Comparison of ENCODE assay signal across 9 mouse cellular contexts in genomic region chrX:134296301-134296700, GRCm38 (mm10). TPM values are rescaled to one million over a fixed set of nuclear protein-coding genes. Genes with fewer than 3 reads are reported as not detected.
DNase-seq lines count a peak whose midpoint lies in the region; ATAC-seq lines count a peak whose summit lies in the region.
"Had no signal": no experiment of that assay in that cellular context is flagged by ENCODE, and none has a peak within 500 bp of the region (broad histone marks: within the 10 kb centered on the region; RNA-seq: fewer than 3 reads in every experiment).

No protein-coding gene starts in this region.

- peak overlapping the region; percentile 53 for H3K4me2 ChIP-seq in forebrain, embryonic 11.5 days (ENCODE audit: low read depth, low read length, severe bottlenecking)
- peak overlapping the region; percentile 57 for H3K4me2 ChIP-seq in intestine, embryonic 14.5 days (ENCODE audit: low read length)
- peak overlapping the region; percentile 61 for H3K4me2 ChIP-seq in limb, embryonic 15.5 days

- peak overlapping the region; percentile 55 for H3K4me3 ChIP-seq in heart, embryonic 10.5 days
- H3K4me3 ChIP-seq in forebrain, embryonic 11.5 days (ENCODE audit: low read depth, low read length): peak overlapping the region; percentile 39
- peak overlapping the region; percentile 44 for H3K4me3 ChIP-seq in intestine, embryonic 14.5 days (ENCODE audit: low read depth, low read length)
- H3K4me3 ChIP-seq in limb, embryonic 15.5 days: peak overlapping the region; percentile 44

- no peak for DNase-seq in heart, embryonic 10.5 days (ENCODE audit: low spot score)
- no peak for DNase-seq in heart, adult 9 months (ENCODE audit: low spot score in 2 of 2)
- peak; percentile 64 for DNase-seq in brain, adult 2 months (ENCODE audit: low read depth, low spot score)
- peak; percentile 50 for DNase-seq in forebrain, embryonic 11.5 days (ENCODE audit: low spot score)
- no peak for DNase-seq in intestine, embryonic 14.5 days (ENCODE audit: low spot score)
- peak; percentile 9 for DNase-seq in ovary, postnatal 14 days (ENCODE audit: low spot score)
- DNase-seq in gastrocnemius, postnatal 36 days: no peak

- 35% methylated on average over 9 of the region's 9 CpGs for WGBS in heart, embryonic 10.5 days
- 25% methylated on average over 9 of the region's 9 CpGs for WGBS in forebrain, embryonic 11.5 days
- WGBS in intestine, embryonic 14.5 days: 28% methylated on average over 9 of the region's 9 CpGs
- WGBS in limb, embryonic 15.5 days: 41% methylated on average over 9 of the region's 9 CpGs

- no peaks in the 10 kb centered on the region for H3K36me3 ChIP-seq in heart, embryonic 10.5 days
- no peaks in the 10 kb centered on the region for H3K36me3 ChIP-seq in forebrain, embryonic 11.5 days (ENCODE audit: control insufficient read depth, insufficient read depth, low read length)
- no peaks in the 10 kb centered on the region for H3K36me3 ChIP-seq in intestine, embryonic 14.5 days (ENCODE audit: control insufficient read depth, insufficient read depth, low read length)
- H3K36me3 ChIP-seq in limb, embryonic 15.5 days: no peaks in the 10 kb centered on the region

- no peak; the same call in 1 of the 2 replicates for ATAC-seq in forebrain, embryonic 11.5 days (replicated peaks; ENCODE audit: low FRiP score)
- 0 out of 2 replicates have a peak, but pooled peaks have one; percentile 23 for ATAC-seq in intestine, embryonic 14.5 days (replicated peaks; ENCODE audit: low FRiP score, low TSS enrichment, low read depth)
- no peak for ATAC-seq in limb, embryonic 15.5 days (ENCODE audit: insufficient number of reproducible peaks, low FRiP score, low TSS enrichment, low read depth)

- peak overlapping the region; percentile 57 for H3K9ac ChIP-seq in forebrain, embryonic 11.5 days (ENCODE audit: low read length)
- peak overlapping the region; percentile 37; the same call in 1 of the 2 replicates for H3K9ac ChIP-seq in intestine, embryonic 14.5 days (ENCODE audit: low read length)
- no peak overlapping the region for H3K9ac ChIP-seq in limb, embryonic 15.5 days

- no peak overlapping the region for H3K27ac ChIP-seq in heart, embryonic 10.5 days
- no peak overlapping the region for H3K27ac ChIP-seq in forebrain, embryonic 11.5 days (ENCODE audit: low read depth, low read length)
- H3K27ac ChIP-seq in intestine, embryonic 14.5 days (ENCODE audit: low read depth): no peak overlapping the region
- H3K27ac ChIP-seq in limb, embryonic 15.5 days: no peak overlapping the region

- H3K4me1 ChIP-seq in heart, embryonic 10.5 days: 0 out of 2 replicates have a peak, but pooled peaks cover 5% of the 10 kb centered on the region
- no peaks in the 10 kb centered on the region for H3K4me1 ChIP-seq in forebrain, embryonic 11.5 days (replicated peaks; ENCODE audit: control insufficient read depth, insufficient read depth, low read length)
- H3K4me1 ChIP-seq in intestine, embryonic 14.5 days (replicated peaks; ENCODE audit: control insufficient read depth, insufficient read depth, low read length): no peaks in the 10 kb centered on the region
- H3K4me1 ChIP-seq in limb, embryonic 15.5 days: no peaks in the 10 kb centered on the region

- intact Hi-C loops in gastrocnemius, postnatal 36 days (cut with DNase I): no loop called here

- H3K9me3 ChIP-seq in heart, embryonic 10.5 days: no peaks in the 10 kb centered on the region
- H3K9me3 ChIP-seq in forebrain, embryonic 11.5 days (ENCODE audit: control insufficient read depth, low read length): no peaks in the 10 kb centered on the region
- H3K9me3 ChIP-seq in intestine, embryonic 14.5 days (ENCODE audit: control insufficient read depth, low read length): no peaks in the 10 kb centered on the region
- no peaks in the 10 kb centered on the region for H3K9me3 ChIP-seq in limb, embryonic 15.5 days

- H3K27me3 ChIP-seq in heart, embryonic 10.5 days (ENCODE audit: insufficient read depth, poor library complexity, severe bottlenecking): peaks cover 41% of the 10 kb centered on the region
- H3K27me3 ChIP-seq in forebrain, embryonic 11.5 days (ENCODE audit: control insufficient read depth, insufficient read depth, low read length): peaks cover 10% of the 10 kb centered on the region
- no peaks in the 10 kb centered on the region; the same call in 1 of the 2 replicates for H3K27me3 ChIP-seq in intestine, embryonic 14.5 days (replicated peaks; ENCODE audit: control insufficient read depth, insufficient read depth, low read length)
- H3K27me3 ChIP-seq in limb, embryonic 15.5 days: peaks cover 17% of the 10 kb centered on the region

RNA-seq across cellular contexts. Expression of gene Tmem35a, which starts 1.3 kb away (rescaled TPM):
- polyA plus RNA-seq in heart, embryonic 10.5 days (2016; fragmentation: Nextera tagmentation; extraction: Ambion mirVana): 1.3 and 2.5 TPM in 2 replicates
- polyA plus RNA-seq in forebrain, embryonic 11.5 days (2014; fragmentation: Nextera tagmentation; extraction: Ambion mirVana): 19.9 and 20.5 TPM in 2 replicates
- 4.6 and 6.3 TPM in 2 replicates for polyA plus RNA-seq in intestine, embryonic 14.5 days (2014; fragmentation: Nextera tagmentation; extraction: Ambion mirVana)
- 7.4 and 8.2 TPM in 2 replicates for polyA plus RNA-seq in limb, embryonic 15.5 days (2015; fragmentation: Nextera tagmentation; extraction: Ambion mirVana)
- under 1 TPM; 0.13 to 0.17 TPM for total RNA-seq in gastrocnemius, postnatal 36 days (2021)
- total RNA-seq: neutrophil, adult 5-6 weeks had no signal

RNA-seq across cellular contexts. Expression of gene Cenpi, which starts 11.6 kb away (rescaled TPM):
- 28.8 and 33.0 TPM in 2 replicates for polyA plus RNA-seq in heart, embryonic 10.5 days (2016; fragmentation: Nextera tagmentation; extraction: Ambion mirVana)
- polyA plus RNA-seq in forebrain, embryonic 11.5 days (2014; fragmentation: Nextera tagmentation; extraction: Ambion mirVana): 33.7 and 34.2 TPM in 2 replicates
- polyA plus RNA-seq in intestine, embryonic 14.5 days (2014; fragmentation: Nextera tagmentation; extraction: Ambion mirVana): 33.8 and 36.1 TPM in 2 replicates
- 21.9 and 22.9 TPM in 2 replicates for polyA plus RNA-seq in limb, embryonic 15.5 days (2015; fragmentation: Nextera tagmentation; extraction: Ambion mirVana)
- total RNA-seq in gastrocnemius, postnatal 36 days (2021): under 1 TPM; 0.10 to 0.71 TPM

RNA-seq across cellular contexts. Expression of gene Trmt2b, which starts 19.5 kb away (rescaled TPM):
- 20.7 and 29.8 TPM in 2 replicates for polyA plus RNA-seq in heart, embryonic 10.5 days (2016; fragmentation: Nextera tagmentation; extraction: Ambion mirVana)
- 10.2 and 10.8 TPM in 2 replicates for polyA plus RNA-seq in forebrain, embryonic 11.5 days (2014; fragmentation: Nextera tagmentation; extraction: Ambion mirVana)
- 24.3 and 24.4 TPM in 2 replicates for polyA plus RNA-seq in intestine, embryonic 14.5 days (2014; fragmentation: Nextera tagmentation; extraction: Ambion mirVana)
- 15.7 and 19.1 TPM in 2 replicates for polyA plus RNA-seq in limb, embryonic 15.5 days (2015; fragmentation: Nextera tagmentation; extraction: Ambion mirVana)
- total RNA-seq in gastrocnemius, postnatal 36 days (2021): 10 to 100 TPM; 11.1 to 12.7 TPM

Comparison
In these comparisons a context has a peak if more than half of its experiments do, and no peak if none do; other contexts are left out.
1. DNase-seq: peak in brain, adult 2 months (single experiment), forebrain, embryonic 11.5 days (single experiment) and ovary, postnatal 14 days (single experiment); none in heart, embryonic 10.5 days (single experiment), heart, adult 9 months (0 of 2), intestine, embryonic 14.5 days (single experiment) and gastrocnemius, postnatal 36 days (0 of 2).
2. Peak in every context shown above with its lines, with median percentiles within 50 percentile points of each other: H3K4me3 ChIP-seq and H3K4me2 ChIP-seq.